Mouse (Mus musculus) midbrain, embryonic 10.5 days (tissue): Measurements from ENCODE around the gene Wfikkn1. TPM values are rescaled to one million over a fixed set of nuclear protein-coding genes. Genes with fewer than 3 reads are reported as not detected.
A peak's percentile ranks its signal among the peaks of the same experiment; 100 is the strongest.

Experiments
- DNase-seq: peaks from one replicate; pipeline ENCODE4 v3.0.0-alpha.2; 2017; ENCODE audit warnings: low spot score
- H3K27ac ChIP-seq: fragments of 300-500 bp; sonication (generic); replicated peaks from 2 replicates; pipeline ENCODE4 v1.5.1; 2016; ENCODE audit warnings: mild to moderate bottlenecking
- H3K27me3 ChIP-seq: fragments of 300-500 bp; sonication (generic); 2 replicates; pipeline ENCODE4 v1.6.1; 2016; ENCODE audit warnings: low read depth, mild to moderate bottlenecking; ENCODE audit not compliant: poor library complexity, severe bottlenecking
- H3K36me3 ChIP-seq: fragments of 300-500 bp; sonication (generic); 2 replicates; pipeline ENCODE4 v1.6.1; 2016; ENCODE audit warnings: mild to moderate bottlenecking, moderate library complexity
- H3K4me1 ChIP-seq: fragments of 300-500 bp; sonication (generic); 2 replicates; pipeline ENCODE4 v1.6.1; 2016
- H3K4me3 ChIP-seq: fragments of 300-500 bp; sonication (generic); 2 replicates; pipeline ENCODE4 v1.5.1; 2016; ENCODE audit warnings: mild to moderate bottlenecking, moderate library complexity
- H3K9me3 ChIP-seq: fragments of 300-500 bp; sonication (generic); replicated peaks from 2 replicates; pipeline ENCODE4 v1.6.1; 2016; ENCODE audit warnings: mild to moderate bottlenecking
- WGBS: fragments of 180-500 bp; shearing (Covaris S2); methylation state at CpG from one replicate; pipeline ENCODE4 v1.1.7; 2016; 5-methylcytosine and 5-hydroxymethylcytosine counted together
- polyA plus RNA-seq: library from polyadenylated mRNA; unstranded; fragments of >200 nt; fragmentation: Nextera tagmentation; extraction: Ambion mirVana; gene quantifications from 2 replicates; pipeline ENCODE4 v1.2.1, GENCODE M21; 2016

Wfikkn1 gene
- polyA plus RNA-seq, result 6.1 and 19.7 TPM in 2 replicates

GRCm38 (mm10) chr17:25880196-25880910 lies at the start of gene Wfikkn1:
TSS of gene Wfikkn1 (minus strand) at chr17:25880858.
- Histone ChIP-seq H3K36me3 (peaks cover 63% of the 10 kb centered on the region), H3K27me3 (no peaks in the 10 kb centered on the region), H3K4me1 (peaks cover 97% of the 10 kb centered on the region), H3K4me3 (peak within 1 kb of the TSS; percentile 30), H3K27ac (peak within 1 kb of the TSS; percentile 90), H3K9me3 (no peaks in the 10 kb centered on the region)
- DNase-seq, result peak; percentile 73
- 14% methylated on average over 5 of the region's 5 CpGs for WGBS

GRCm38 (mm10) chr17:25925348-25925747 lies 44.7 kb upstream of the Wfikkn1 start:
- H3K4me3 ChIP-seq, result no peak overlapping the region
- no peaks in the 10 kb centered on the region for H3K27me3 ChIP-seq
- H3K4me1 ChIP-seq, result peaks cover 10% of the 10 kb centered on the region
- H3K9me3 ChIP-seq, result no peaks in the 10 kb centered on the region
- DNase-seq, result no peak
- WGBS, result 71% methylated on average over 2 of the region's 2 CpGs
- H3K36me3 ChIP-seq, result peaks cover 50% of the 10 kb centered on the region
- no peak overlapping the region for H3K27ac ChIP-seq

DNA sequence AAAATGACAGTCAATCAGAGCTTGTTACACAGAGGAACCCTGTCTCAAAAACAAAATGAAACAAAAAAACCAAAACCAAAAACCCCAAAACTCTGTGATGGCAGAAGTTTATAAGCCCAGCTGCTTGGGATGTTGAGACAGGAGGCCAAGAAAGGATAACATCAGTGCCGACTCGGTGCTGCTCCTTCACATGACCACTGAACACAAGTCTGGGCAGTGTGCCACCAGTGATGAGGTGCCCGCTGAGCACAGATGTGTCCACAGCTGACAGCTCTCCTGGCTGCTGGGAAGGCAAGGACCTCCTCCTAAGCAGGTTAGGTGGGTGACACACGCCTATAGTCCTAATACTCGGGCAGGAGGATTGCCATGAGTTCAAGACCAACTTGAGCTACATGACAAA lies 41.5 kb upstream of the Wfikkn1 start:
- no peaks in the 10 kb centered on the region for H3K27me3 ChIP-seq
- H3K9me3 ChIP-seq, result no peaks in the 10 kb centered on the region
- WGBS, result 80% methylated on average over 5 of the region's 5 CpGs
- H3K36me3 ChIP-seq, result peaks cover 26% of the 10 kb centered on the region
- DNase-seq, result no peak
- H3K27ac ChIP-seq, result no peak overlapping the region
- peaks cover 37% of the 10 kb centered on the region for H3K4me1 ChIP-seq
- H3K4me3 ChIP-seq, result no peak overlapping the region

DNA sequence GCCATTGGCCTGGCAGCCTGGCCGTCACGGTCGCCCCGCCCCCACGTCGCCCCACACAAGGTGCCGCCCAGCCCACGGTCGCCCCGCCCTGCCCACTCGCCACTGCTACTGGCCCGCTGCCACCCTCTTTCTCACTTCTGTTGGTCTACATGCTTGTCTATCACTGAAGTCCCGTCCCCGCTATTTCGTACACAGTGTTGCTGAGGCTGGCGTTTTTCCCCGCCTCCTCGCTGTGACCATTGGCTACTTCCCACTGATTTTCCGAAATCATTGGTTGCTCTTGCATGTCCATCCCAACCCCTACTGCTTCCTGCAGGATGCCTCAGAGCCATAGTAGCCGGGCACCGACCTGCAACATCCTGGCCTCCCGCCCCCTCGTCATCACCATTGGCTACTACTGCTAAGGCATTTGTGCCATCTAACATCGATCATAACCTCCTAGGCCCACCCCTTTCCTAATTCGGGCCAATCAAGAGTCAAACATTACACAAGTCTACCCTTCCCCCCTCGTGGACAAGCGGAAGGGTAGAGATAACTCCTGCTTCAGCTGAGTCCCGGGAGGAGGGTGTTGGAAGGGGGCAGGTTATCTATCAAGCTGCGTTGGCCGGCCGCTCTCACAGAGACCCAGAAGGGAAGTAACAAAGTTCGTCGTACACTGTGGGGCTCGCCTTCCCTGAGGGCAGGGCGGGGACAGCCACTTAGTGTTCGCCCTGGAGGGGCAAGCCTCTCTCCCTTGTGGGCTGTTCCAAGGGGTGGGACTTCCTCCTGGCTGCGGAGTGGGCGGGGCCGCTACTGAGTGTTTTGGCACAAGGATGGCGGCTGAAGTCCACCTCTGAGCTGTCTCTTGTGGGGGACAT lies 39.4 kb upstream of the Wfikkn1 start:
- DNase-seq, result peak; percentile 99
- Histone ChIP-seq H3K27me3 (no peaks in the 10 kb centered on the region), H3K27ac (peak overlapping the region; percentile 87), H3K4me3 (peak overlapping the region; percentile 99), H3K4me1 (peaks cover 37% of the 10 kb centered on the region), H3K9me3 (no peaks in the 10 kb centered on the region), H3K36me3 (peaks cover 13% of the 10 kb centered on the region)
- under 1% methylated on average over 40 of the region's 40 CpGs for WGBS

DNA sequence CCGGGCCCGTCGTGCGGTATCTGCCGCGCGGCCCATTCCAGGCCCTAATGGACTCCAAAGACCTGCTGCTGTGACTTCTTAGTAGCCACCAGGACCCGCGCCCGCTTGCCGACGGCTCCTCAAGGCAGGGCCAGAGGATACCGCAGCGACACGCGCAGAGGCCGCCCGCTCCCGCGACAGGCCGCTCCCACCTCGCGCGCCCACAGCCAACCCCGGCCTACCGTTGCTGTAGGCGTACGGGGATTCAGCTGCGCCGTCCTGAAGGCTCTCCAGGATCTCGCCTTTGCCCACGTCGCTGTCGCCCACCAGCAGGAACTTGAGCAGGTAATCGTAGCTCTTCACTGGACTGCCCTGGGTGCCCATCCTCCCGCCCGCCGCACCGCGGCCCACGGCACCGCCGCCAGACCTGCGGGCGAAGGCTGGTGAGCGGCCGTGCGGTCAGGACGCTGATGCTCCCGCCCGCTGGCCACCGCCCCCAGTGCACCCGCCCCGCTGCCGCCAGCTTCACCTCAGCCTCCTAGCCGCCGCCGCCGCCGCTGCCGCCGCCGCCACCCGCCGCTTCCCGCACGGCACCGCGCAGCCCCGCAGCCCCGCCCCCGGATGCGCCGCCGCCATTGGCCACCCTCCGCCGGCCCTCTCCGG lies 38.6 kb upstream of the Wfikkn1 start, which contains the start of gene Rab40c:
TSS of gene Rab40c (minus strand) at position 584 of the 642 bp plus-strand sequence.
- no peak for DNase-seq
- WGBS, result under 1% methylated on average over 62 of the region's 78 CpGs
- Histone ChIP-seq H3K27me3 (no peaks in the 10 kb centered on the region), H3K27ac (peak within 1 kb of the TSS; percentile 87), H3K4me3 (peak within 1 kb of the TSS; percentile 99), H3K36me3 (peaks cover 13% of the 10 kb centered on the region), H3K9me3 (no peaks in the 10 kb centered on the region), H3K4me1 (peaks cover 37% of the 10 kb centered on the region)

DNA sequence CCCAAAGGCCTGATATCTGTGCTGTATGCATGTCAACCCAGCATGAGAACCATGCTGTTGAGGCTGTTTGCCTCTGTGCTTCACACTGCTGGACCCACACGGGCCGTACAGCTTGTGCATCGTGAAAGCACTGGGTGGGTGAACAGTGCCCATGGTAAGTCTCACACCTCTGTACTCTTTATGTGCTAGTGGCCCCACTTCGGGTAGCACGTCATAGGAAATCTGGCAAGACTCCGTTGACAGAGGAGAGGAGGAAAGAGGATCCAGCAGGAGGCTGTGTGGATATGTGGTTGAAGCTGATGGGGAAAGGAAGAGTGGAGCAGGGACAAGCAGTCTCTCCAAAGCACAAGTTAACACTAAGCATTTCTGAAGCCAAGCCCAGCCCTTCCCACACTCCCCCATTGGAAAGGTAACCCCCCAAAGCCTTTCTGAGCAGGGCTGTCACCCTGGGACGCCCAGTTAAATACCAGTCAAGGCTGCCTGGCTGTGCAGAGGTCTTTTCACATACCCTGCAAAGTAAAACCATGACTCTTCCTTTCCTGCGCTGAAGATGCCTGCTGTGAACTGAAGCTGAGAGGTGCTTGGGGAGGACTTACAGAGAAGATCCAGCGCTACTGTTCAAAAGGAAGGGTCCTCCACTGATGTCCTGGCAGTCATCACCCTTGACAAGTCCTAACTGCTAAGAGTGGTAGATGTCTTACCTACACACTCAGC lies 37.5 kb upstream of the Wfikkn1 start:
- WGBS, result 85% methylated on average over 9 of the region's 9 CpGs
- DNase-seq, result no peak

GRCm38 (mm10) chr17:25916931-25917647 lies 36.4 kb upstream of the Wfikkn1 start:
- Histone ChIP-seq H3K36me3 (peaks cover 19% of the 10 kb centered on the region), H3K9me3 (no peaks in the 10 kb centered on the region), H3K4me3 (0 out of 2 replicates have a peak overlapping the region, but pooled peaks have one; percentile 99), H3K27ac (no peak overlapping the region), H3K27me3 (no peaks in the 10 kb centered on the region), H3K4me1 (peaks cover 37% of the 10 kb centered on the region)
- WGBS, result 89% methylated on average over 8 of the region's 8 CpGs
- no peak for DNase-seq

More for the DNA sequence above, 37.5 kb upstream of the Wfikkn1 start:
- H3K4me1 ChIP-seq, result peaks cover 37% of the 10 kb centered on the region
- H3K27ac ChIP-seq, result no peak overlapping the region
- no peaks in the 10 kb centered on the region for H3K27me3 ChIP-seq
- H3K4me3 ChIP-seq, result peak overlapping the region; percentile 99
- no peaks in the 10 kb centered on the region for H3K9me3 ChIP-seq
- H3K36me3 ChIP-seq, result peaks cover 19% of the 10 kb centered on the region

- WGBS, result 86% methylated on average over 4 of the region's 4 CpGs
- Histone ChIP-seq H3K4me3 (no peak overlapping the region), H3K36me3 (peaks cover 28% of the 10 kb centered on the region), H3K27ac (no peak overlapping the region), H3K9me3 (no peaks in the 10 kb centered on the region), H3K4me1 (peaks cover 18% of the 10 kb centered on the region), H3K27me3 (no peaks in the 10 kb centered on the region)
- DNase-seq, result no peak
Observed at GRCm38 (mm10) chr17:25914295-25914694, 33.6 kb upstream of the Wfikkn1 start.

DNA sequence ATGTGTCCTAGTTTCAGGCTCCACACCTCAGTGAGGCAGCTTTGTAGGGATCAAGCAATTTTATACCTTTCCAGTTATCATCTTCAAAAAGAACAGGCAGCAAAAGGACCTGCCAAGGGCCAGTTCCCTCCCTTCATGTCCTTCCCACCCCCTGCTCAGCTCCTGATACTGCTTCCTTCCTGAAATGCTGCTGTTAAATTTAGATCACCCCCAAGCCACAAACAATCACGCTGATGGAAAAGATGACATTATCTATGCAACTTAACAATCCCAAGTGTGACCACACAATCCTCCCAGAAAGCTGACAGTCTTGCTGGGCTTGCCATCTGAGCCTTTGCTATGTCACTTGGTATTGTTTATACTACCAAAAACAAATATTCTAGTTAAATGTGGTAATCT lies 33.2 kb upstream of the Wfikkn1 start:
- Histone ChIP-seq H3K9me3 (no peaks in the 10 kb centered on the region), H3K4me1 (peaks cover 16% of the 10 kb centered on the region), H3K27me3 (no peaks in the 10 kb centered on the region), H3K27ac (no peak overlapping the region), H3K36me3 (peaks cover 28% of the 10 kb centered on the region), H3K4me3 (no peak overlapping the region)
- DNase-seq, result no peak
- 89% methylated on average over 1 of the region's 1 CpGs for WGBS

DNA sequence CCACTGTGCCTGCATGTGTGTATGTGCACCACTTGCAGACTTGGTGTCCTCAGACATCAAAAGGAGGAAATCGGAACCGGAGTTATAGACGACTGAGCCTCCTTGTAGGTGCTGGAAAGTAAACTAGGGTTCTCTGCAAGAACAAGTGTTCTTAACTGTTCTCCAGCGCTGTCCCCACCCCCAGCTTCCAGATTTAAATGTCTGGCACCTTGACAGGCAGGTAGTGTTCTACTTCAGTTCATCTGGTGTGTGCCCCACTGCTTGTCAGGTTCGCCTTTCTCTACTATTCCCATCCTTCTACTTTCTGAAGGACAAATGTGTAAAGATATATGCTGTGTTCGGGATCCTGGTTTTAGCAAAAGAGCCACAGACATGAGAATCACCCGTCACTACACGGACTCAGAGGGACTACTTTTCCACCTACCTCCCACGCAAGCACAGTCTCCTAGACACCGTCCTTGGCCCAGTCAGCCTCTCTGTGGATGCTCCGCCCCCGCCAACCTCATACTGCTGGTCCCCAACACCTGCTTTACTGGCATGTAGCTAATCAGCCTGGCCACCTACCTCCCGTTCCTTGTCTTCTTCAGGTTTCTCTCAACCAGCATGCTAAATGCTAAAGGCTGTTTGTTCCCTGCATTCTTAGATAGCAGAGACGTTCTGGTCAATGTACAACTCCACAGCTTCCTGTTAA lies 32.7 kb upstream of the Wfikkn1 start:
- H3K9me3 ChIP-seq, result no peaks in the 10 kb centered on the region
- DNase-seq, result no peak

GRCm38 (mm10) chr17:25911816-25912215 lies 31.2 kb upstream of the Wfikkn1 start:
- no peak for DNase-seq
- Histone ChIP-seq H3K36me3 (peaks cover 19% of the 10 kb centered on the region), H3K9me3 (no peaks in the 10 kb centered on the region), H3K4me3 (no peak overlapping the region), H3K4me1 (no peaks in the 10 kb centered on the region), H3K27me3 (no peaks in the 10 kb centered on the region), H3K27ac (no peak overlapping the region)
- 94% methylated on average over 4 of the region's 4 CpGs for WGBS

More for the DNA sequence above, 32.7 kb upstream of the Wfikkn1 start:
- H3K4me3 ChIP-seq, result no peak overlapping the region
- peaks cover 28% of the 10 kb centered on the region for H3K36me3 ChIP-seq
- H3K4me1 ChIP-seq, result peaks cover 10% of the 10 kb centered on the region
- no peak overlapping the region for H3K27ac ChIP-seq
- WGBS, result 92% methylated on average over 14 of the region's 14 CpGs
- H3K27me3 ChIP-seq, result no peaks in the 10 kb centered on the region
